Mouse (Mus musculus) adrenal gland, postnatal 14 days (tissue): ENCODE results near the gene Gars. TPM values are rescaled to one million over a fixed set of nuclear protein-coding genes. Genes with fewer than 3 reads are reported as not detected.

Source experiments
- DNase-seq: peaks from one replicate; pipeline ENCODE4 v3.0.0; 2021; ENCODE audit warnings: mixed read lengths
- total RNA-seq: library from RNA; stranded (reverse); gene quantifications from 2 replicates; pipeline ENCODE4 v1.2.3, GENCODE M21; 2021

Gene Gars
- total RNA-seq, 1 experiment from 2014 or later = 102 TPM

GRCm38 (mm10) chr6:55036731-55037130, 1.1 kb upstream of the Gars start:
- no peak for DNase-seq

- DNase-seq = peak; percentile 40
These were observed 1.1 kb downstream of the Gars start for GRCm38 (mm10) chr6:55038671-55039445.

- DNase-seq = no peak
These were observed 1.6 kb downstream of the Gars start for GRCm38 (mm10) chr6:55039446-55039783.

- DNase-seq = no peak
These were observed 2.2 kb downstream of the Gars start for GRCm38 (mm10) chr6:55040031-55040430.

DNA sequence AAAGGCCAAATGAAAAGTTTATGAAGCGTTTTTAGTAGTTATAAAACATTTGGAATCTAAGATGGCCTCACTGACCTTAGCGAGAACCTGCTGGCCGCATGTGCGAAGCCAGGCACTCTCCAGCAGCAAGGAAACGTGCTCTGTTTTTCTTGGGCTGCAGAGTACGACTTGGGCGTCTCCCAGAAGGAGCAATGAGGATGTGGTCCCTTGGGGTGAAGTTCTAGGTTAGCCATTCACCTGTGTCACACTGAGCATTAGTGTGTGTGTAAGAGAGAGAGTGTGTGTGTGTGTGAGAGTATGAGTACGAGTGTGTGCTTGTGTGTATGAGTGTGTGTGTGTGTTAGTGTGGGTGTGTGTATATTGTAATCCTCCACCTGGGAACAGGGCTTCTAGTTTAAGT, 5.4 kb downstream of the Gars start:
- peak; percentile 35 for DNase-seq

- no peak for DNase-seq
These were observed 6.7 kb downstream of the Gars start for GRCm38 (mm10) chr6:55044542-55044941.

- no peak for DNase-seq
These were observed 7.5 kb downstream of the Gars start for GRCm38 (mm10) chr6:55045326-55045725.

GRCm38 (mm10) chr6:55049186-55049585, 11.4 kb downstream of the Gars start:
- DNase-seq = peak; percentile 35

DNA sequence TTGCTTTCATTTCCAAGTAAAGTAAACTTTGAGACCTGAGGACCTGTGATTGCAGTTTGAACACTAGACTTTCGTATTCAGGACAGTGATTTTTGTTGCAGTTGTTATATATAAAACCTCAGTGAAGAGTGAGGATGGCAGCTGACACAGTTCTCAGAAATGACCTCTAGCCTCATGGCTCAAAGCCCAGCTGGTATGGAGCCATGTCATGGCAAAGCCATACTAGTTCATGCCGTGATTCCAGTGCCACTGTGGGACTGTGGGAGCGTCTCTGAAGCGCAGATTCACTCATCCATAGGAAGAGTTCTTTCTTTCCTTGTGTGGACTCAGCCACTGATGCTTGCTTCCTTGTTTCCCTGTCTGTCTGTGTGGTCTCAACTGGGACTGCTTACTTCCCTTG, 16.7 kb downstream of the Gars start:
- DNase-seq = peak; percentile 57

DNA sequence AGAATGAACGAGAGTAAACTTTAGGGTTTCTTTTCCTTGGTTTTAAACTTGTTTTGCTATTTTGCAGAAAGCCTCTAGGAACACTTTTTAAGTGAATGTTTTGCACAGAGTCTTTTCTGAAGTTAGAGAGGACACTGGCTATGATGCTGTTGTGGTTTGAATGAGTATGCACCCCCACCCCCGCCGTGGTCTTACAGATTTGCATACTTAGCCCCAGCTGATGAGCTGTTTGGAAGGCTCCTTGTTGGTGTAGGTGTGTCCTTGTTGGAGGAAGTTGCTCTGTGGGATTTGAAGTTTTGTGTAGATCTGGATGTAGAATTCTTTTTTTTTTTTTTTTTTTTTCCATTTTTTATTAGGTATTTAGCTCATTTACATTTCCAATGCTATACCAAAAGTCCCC, 19.6 kb downstream of the Gars start:
- no peak for DNase-seq

- no peak for DNase-seq
These were observed 22.5 kb downstream of the Gars start for GRCm38 (mm10) chr6:55060241-55060825.

GRCm38 (mm10) chr6:55061328-55061727, 23.5 kb downstream of the Gars start:
- no peak for DNase-seq

DNA sequence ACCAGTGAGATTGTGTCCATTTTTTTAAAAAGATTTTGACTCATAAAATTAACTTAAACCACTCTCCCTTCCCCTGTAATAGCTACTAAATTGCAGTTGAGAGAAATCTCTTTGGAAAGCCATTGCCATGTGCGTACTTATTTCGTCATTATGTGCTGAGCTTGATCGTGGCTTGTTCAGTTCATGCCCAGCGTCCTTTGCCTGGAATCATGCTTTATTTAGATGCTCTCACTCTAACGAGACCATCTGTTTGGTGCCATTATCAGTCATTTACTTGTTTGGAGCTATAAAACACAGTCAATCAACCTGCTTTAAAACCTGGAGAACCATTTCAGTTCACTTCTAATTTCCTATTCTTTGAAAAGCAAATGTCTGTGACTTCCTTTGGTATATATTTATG, 24.4 kb downstream of the Gars start:
- no peak for DNase-seq

- DNase-seq = no peak
These were observed 26.1 kb downstream of the Gars start for GRCm38 (mm10) chr6:55063793-55064476.

DNA sequence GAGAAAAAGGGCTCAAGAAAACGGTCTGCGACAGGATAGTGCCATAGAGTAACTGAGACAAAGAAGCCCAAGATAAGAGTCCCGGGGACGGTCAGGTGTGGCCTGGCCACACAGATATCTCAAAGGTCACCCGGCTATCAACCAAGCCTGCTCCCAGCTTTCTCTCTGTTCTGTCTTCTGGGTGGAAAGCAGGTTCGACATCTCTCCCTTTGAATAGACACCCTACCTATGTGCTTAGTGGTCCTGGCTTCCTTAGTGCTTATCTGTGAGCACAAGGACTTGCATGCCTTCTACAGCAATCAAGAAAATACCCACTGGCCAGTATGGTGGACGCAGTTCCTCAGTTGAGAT, 26.6 kb downstream of the Gars start:
- DNase-seq = no peak

DNA sequence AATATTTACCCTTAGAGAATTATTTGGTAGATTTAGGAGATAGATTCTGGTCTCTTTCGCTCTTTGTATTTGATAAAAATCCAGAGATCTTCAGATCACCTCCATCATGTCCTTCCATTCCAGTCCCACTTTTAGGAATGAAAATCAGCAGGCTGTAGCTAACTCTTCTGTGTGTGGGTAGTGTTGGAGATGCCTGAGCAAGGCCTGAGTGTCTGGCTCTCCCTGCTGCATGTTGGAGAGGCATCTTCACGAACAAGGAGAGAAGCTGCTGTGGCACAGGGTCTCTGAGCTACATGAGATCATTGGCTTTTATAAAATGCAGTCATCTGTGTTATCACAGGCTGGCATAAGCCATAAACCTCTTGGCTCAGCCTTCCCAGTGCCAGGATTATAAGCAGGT, 28.1 kb downstream of the Gars start:
- DNase-seq = no peak

GRCm38 (mm10) chr6:55076561-55077255, 38.9 kb downstream of the Gars start:
- no peak for DNase-seq

- DNase-seq = no peak
These were observed 43.6 kb downstream of the Gars start for GRCm38 (mm10) chr6:55081379-55081778.

DNA sequence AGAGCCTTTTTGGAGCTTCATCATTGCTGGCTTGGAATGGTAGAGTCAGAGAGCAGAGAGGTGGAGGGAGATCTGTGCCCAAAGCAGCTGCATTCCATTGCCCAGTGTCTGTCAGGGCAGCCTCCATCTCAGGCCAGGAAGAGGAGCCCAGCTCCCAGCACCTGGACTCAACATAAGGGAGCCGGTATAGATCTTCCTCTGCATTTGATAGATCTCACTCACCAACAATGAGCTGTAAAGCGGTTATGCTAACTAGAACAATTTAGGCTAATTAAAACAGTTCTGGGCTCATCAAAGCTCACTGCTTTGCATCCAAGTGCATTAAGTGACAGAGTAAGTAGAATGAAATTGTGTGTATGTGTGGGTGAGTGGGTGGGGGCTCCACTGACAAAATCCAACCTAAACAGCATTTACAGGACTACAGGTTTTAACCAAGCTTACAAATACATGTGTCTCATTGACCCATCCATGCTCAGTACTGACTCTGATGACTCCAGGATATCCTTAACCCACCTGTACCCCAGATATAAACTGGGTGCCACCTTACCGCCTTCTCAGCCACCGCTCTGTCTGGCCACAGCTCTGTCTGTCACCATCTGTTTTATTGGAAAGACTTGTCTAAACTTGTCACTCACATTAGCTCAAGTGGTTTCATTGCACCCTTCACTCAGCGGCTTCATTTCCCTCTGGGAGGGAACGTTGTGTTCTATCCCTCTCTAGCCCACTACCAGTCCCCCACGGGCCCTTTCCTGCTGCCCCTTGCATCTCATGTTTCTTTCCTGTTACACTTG, 44.6 kb downstream of the Gars start:
- no peak for DNase-seq

DNA sequence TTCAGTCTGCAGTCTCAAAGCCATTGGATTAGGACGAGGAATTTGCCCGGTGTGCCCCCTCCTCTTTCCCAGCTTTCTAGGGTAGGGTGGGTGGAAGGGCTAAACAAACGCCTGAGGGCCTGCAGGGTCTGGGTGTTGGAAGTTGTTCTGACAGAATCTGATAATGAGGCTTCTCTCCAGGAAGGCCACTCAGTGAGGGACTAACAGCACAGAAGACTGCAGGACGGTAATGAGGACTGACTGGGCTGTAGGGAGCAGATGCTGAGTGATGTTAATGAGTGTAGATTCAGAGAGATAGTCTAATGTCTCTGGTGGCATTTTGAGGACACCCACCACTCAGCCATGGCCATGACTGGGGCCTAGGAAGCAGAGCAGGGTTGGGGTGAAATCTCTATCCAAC, 49.5 kb downstream of the Gars start:
- no peak for DNase-seq

GRCm38 (mm10) chr6:55090639-55091038, 52.8 kb downstream of the Gars start:
- peak; percentile 32 for DNase-seq

DNA sequence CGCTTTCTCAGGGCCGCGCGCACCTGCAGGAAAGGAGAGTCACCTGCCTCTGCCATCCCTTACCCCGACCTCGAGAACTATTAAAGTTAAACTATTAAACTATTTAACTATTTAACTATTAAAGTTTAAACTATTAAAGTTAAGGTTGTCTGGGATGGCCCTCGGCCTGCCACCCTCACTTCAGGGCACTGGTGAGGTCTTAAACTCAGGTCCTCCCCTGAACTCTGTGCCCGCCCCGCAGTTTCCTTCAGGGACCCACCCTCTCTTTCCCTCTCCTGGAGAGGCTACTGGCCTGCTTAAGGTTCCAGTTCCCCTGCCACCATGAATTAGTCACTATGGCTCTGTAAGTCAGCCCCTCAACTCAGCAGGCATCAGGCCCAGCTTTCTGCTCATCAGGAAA, 53.6 kb downstream of the Gars start:
- DNase-seq = no peak
